ENCODE assay signal across 22 mouse cellular contexts in genomic region chr2:79137694-79138171, GRCm38 (mm10).
DNase-seq lines count a peak whose midpoint lies in the region; ATAC-seq lines count a peak whose summit lies in the region.
"Had no signal": no experiment of that assay in that cellular context is flagged by ENCODE, and none has a peak within 500 bp of the region (broad histone marks: within the 10 kb centered on the region; RNA-seq: fewer than 3 reads in every experiment).

No protein-coding gene starts in this region.

- no peaks in the 10 kb centered on the region for H3K27me3 ChIP-seq in midbrain, embryonic 11.5 days (ENCODE audit: control insufficient read depth, insufficient read depth, low read length)
- no peaks in the 10 kb centered on the region for H3K27me3 ChIP-seq in midbrain, embryonic 13.5 days
- no peaks in the 10 kb centered on the region for H3K27me3 ChIP-seq in hindbrain, embryonic 14.5 days (ENCODE audit: control insufficient read depth, insufficient read depth, low read length)
- H3K27me3 ChIP-seq: embryonic facial prominence, embryonic 12.5 days; heart, embryonic 15.5 days; intestine, embryonic 15.5 days; midbrain, embryonic 15.5 days had no signal

- peak; percentile 18 to 20 for DNase-seq in heart, postnatal 10 days
- DNase-seq in heart, postnatal 36 days = no peak
- DNase-seq in midbrain, embryonic 11.5 days (ENCODE audit: low spot score, missing footprints) = peak; percentile 44
- no peak for DNase-seq in testis, postnatal 14 days (ENCODE audit: low spot score)
- no peak for DNase-seq in hindbrain, embryonic 14.5 days (ENCODE audit: low spot score)
- DNase-seq in layer of hippocampus, adult 11-12 months (ENCODE audit: low spot score) = no peak
- DNase-seq: adrenal gland, adult 2 months; cerebellum, postnatal 14 days; forebrain, postnatal 0 days; heart, adult 18-20 months; kidney, postnatal 36 days; liver; liver, postnatal 0 days; right cerebral cortex, adult 18-20 months; thymus, postnatal 14 days had no signal

- H3K27ac ChIP-seq in midbrain, embryonic 11.5 days (ENCODE audit: low read depth, low read length) = no peak overlapping the region
- no peak overlapping the region for H3K27ac ChIP-seq in midbrain, embryonic 13.5 days
- H3K27ac ChIP-seq in hindbrain, embryonic 14.5 days = no peak overlapping the region
- H3K27ac ChIP-seq: embryonic facial prominence, embryonic 12.5 days; heart, embryonic 15.5 days; intestine, embryonic 15.5 days; macrophage; midbrain, embryonic 15.5 days had no signal

- H3K4me1 ChIP-seq in midbrain, embryonic 11.5 days (ENCODE audit: control insufficient read depth, insufficient read depth, low read length) = no peaks in the 10 kb centered on the region
- no peaks in the 10 kb centered on the region for H3K4me1 ChIP-seq in midbrain, embryonic 13.5 days (replicated peaks)
- no peaks in the 10 kb centered on the region for H3K4me1 ChIP-seq in hindbrain, embryonic 14.5 days (replicated peaks; ENCODE audit: control insufficient read depth, insufficient read depth, low read length)
- H3K4me1 ChIP-seq: embryonic facial prominence, embryonic 12.5 days; heart, embryonic 15.5 days; intestine, embryonic 15.5 days; midbrain, embryonic 15.5 days had no signal

- no peak for ATAC-seq in midbrain, embryonic 11.5 days (ENCODE audit: low FRiP score)
- no peak for ATAC-seq in midbrain, embryonic 13.5 days
- ATAC-seq in granulocyte monocyte progenitor cell, adult 5-6 weeks (replicated peaks; ENCODE audit: poor library complexity, severe bottlenecking) = peak; percentile 66
- no peak for ATAC-seq in hindbrain, embryonic 14.5 days (ENCODE audit: low FRiP score)
- ATAC-seq: forebrain, postnatal 0 days; intestine, embryonic 15.5 days; liver, postnatal 0 days; midbrain, embryonic 15.5 days had no signal

- no peak overlapping the region for H3K9ac ChIP-seq in midbrain, embryonic 11.5 days (ENCODE audit: low read length)
- no peak overlapping the region for H3K9ac ChIP-seq in midbrain, embryonic 13.5 days (replicated peaks)
- no peak overlapping the region for H3K9ac ChIP-seq in hindbrain, embryonic 14.5 days
- H3K9ac ChIP-seq: embryonic facial prominence, embryonic 12.5 days; forebrain, postnatal 0 days; heart, embryonic 15.5 days; intestine, embryonic 15.5 days; liver, postnatal 0 days; midbrain, embryonic 15.5 days had no signal

- intact Hi-C loops in heart, postnatal 10 days (cut with DNase I) = no loop called here
- intact Hi-C loops in heart, postnatal 36 days (cut with DNase I) = no loop called here

- H3K36me3 ChIP-seq in midbrain, embryonic 11.5 days (ENCODE audit: control insufficient read depth, insufficient read depth, low read length) = no peaks in the 10 kb centered on the region
- H3K36me3 ChIP-seq in midbrain, embryonic 13.5 days = no peaks in the 10 kb centered on the region
- H3K36me3 ChIP-seq in hindbrain, embryonic 14.5 days (replicated peaks; ENCODE audit: control insufficient read depth, insufficient read depth) = no peaks in the 10 kb centered on the region
- H3K36me3 ChIP-seq: embryonic facial prominence, embryonic 12.5 days; heart, embryonic 15.5 days; intestine, embryonic 15.5 days; midbrain, embryonic 15.5 days had no signal

- no peak overlapping the region for H3K4me3 ChIP-seq in midbrain, embryonic 11.5 days (ENCODE audit: low read depth, low read length)
- H3K4me3 ChIP-seq in midbrain, embryonic 13.5 days (replicated peaks) = no peak overlapping the region
- no peak overlapping the region for H3K4me3 ChIP-seq in hindbrain, embryonic 14.5 days (replicated peaks; ENCODE audit: low read length)
- H3K4me3 ChIP-seq: embryonic facial prominence, embryonic 12.5 days; heart, embryonic 15.5 days; intestine, embryonic 15.5 days; midbrain, embryonic 15.5 days had no signal

- H3K9me3 ChIP-seq in midbrain, embryonic 11.5 days (ENCODE audit: control insufficient read depth, low read length) = no peaks in the 10 kb centered on the region
- no peaks in the 10 kb centered on the region for H3K9me3 ChIP-seq in midbrain, embryonic 13.5 days
- no peaks in the 10 kb centered on the region for H3K9me3 ChIP-seq in hindbrain, embryonic 14.5 days (ENCODE audit: control insufficient read depth, low read length)
- H3K9me3 ChIP-seq: embryonic facial prominence, embryonic 12.5 days; heart, embryonic 15.5 days; intestine, embryonic 15.5 days; midbrain, embryonic 15.5 days had no signal

- WGBS in midbrain, embryonic 11.5 days = 62% methylated on average over 6 of the region's 6 CpGs
- 67% methylated on average over 6 of the region's 6 CpGs for WGBS in midbrain, embryonic 13.5 days
- WGBS in hindbrain, embryonic 14.5 days = 71% methylated on average over 6 of the region's 6 CpGs

- H3K4me2 ChIP-seq in midbrain, embryonic 11.5 days = no peak overlapping the region
- no peak overlapping the region for H3K4me2 ChIP-seq in midbrain, embryonic 13.5 days (replicated peaks)
- no peak overlapping the region for H3K4me2 ChIP-seq in hindbrain, embryonic 14.5 days (replicated peaks)
- H3K4me2 ChIP-seq: embryonic facial prominence, embryonic 12.5 days; heart, embryonic 15.5 days; intestine, embryonic 15.5 days; midbrain, embryonic 15.5 days had no signal

Comparison
In these comparisons a context has a peak if more than half of its experiments do, and no peak if none do; other contexts are left out.
1. DNase-seq: peak in heart, postnatal 10 days (2 of 2) and midbrain, embryonic 11.5 days (single experiment); none in heart, postnatal 36 days (0 of 2), testis, postnatal 14 days (single experiment), hindbrain, embryonic 14.5 days (single experiment) and layer of hippocampus, adult 11-12 months (single experiment).